Mouse (Mus musculus) cerebral cortex, adult 2 months (tissue): Measurements from ENCODE around the gene Ankrd28.

Source experiments
- WGBS: fragments of 180-500 bp; shearing (Covaris S2); methylation state at CpG from one replicate; pipeline ENCODE4 v1.1.7; 2018; 5-methylcytosine and 5-hydroxymethylcytosine counted together

Gene Ankrd28

DNA sequence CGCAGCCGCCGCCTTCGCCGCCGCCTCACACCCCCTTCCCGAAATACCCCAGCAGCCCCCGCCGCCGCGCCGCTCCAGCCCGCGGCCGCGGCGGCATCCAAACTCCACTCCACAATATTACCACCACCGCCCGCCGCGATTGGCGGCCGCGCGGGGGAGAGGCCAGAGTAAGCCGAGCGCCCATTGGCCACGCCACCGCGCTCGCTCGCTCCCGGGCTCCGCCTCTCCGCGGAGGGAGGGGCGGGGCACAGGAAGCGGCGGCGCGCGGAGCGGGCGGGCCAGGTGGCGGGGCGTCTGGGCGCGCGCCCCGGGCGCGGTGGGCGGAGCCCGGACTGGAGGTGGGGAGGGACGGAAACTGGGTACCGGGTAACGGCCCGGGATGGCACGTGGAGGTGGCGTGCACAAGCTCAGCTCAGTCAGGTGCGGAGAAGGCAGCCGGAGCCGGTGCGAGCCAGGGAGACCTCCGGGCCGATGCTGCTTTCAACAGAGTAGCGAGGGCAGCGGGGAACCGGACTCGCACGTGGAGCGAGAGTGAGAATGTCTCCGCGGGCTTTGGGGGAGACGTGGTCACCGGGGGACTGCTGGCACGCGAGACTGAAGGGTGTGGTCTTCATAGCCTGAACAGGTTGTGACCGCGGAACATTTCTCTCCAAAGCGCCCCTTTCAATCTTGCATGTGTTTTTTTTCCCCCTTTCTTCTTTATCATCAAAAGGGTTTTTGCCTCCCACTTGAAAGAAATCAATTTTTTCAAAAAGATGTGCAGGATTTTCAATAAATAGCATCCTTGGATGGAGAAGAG is at the start of gene Ankrd28:
Gene Ankrd28, minus strand, starts transcription at position 81 of the 799 bp plus-strand sequence.
- WGBS = under 1% methylated on average over 80 of the region's 81 CpGs

DNA sequence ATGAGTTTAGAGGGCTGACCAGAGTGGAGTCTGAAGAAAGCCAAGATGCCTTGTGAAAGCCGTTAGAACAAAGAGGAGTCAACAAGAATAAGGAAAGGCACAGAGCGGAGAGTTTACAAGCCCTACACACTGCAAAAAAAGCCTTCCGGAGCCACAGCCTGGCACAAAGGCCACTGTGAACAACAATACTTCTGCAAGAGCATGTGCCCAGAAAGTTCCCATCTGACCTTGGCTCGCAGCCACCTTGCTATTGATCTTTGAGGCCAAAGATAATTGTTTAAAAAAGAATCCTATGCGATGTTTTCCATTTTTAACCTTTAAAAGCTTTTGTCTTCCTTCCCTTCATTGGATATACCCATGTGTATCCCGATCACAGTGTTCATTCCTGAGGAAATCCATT is 49.0 kb upstream of the Ankrd28 start:
- WGBS = 65% methylated on average over 6 of the region's 6 CpGs

GRCm38 (mm10) chr14:31872130-31872529 is 41.7 kb upstream of the Ankrd28 start:
- WGBS = 87% methylated on average over 5 of the region's 5 CpGs

GRCm38 (mm10) chr14:31870436-31870835 is 40.0 kb upstream of the Ankrd28 start:
- WGBS = 92% methylated on average over 5 of the region's 5 CpGs

DNA sequence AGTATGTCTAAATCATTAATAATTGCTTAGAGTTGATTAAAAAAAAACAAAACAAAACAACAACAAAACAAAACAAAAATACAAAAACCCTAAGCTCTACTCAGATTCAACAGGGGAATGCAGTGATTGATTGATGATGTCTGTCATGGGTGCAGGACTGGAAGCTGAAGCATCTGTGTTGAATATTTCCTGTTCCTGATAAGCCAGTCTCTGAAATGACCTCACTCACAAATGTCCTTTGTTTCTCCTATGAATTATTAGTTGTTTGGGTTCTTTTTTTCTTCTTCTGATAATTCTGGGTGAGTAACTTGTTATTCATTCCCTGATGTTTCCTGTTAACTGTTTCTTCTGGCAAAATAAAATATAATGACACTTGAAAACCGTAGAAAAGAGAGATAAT is 38.1 kb upstream of the Ankrd28 start:
- WGBS = 80% methylated on average over 1 of the region's 1 CpGs

GRCm38 (mm10) chr14:31866366-31866765 is 35.9 kb upstream of the Ankrd28 start:
- WGBS = 97% methylated on average over 10 of the region's 10 CpGs

- WGBS = 92% methylated on average over 2 of the region's 2 CpGs
Observed at GRCm38 (mm10) chr14:31858679-31859078, 28.2 kb upstream of the Ankrd28 start.

DNA sequence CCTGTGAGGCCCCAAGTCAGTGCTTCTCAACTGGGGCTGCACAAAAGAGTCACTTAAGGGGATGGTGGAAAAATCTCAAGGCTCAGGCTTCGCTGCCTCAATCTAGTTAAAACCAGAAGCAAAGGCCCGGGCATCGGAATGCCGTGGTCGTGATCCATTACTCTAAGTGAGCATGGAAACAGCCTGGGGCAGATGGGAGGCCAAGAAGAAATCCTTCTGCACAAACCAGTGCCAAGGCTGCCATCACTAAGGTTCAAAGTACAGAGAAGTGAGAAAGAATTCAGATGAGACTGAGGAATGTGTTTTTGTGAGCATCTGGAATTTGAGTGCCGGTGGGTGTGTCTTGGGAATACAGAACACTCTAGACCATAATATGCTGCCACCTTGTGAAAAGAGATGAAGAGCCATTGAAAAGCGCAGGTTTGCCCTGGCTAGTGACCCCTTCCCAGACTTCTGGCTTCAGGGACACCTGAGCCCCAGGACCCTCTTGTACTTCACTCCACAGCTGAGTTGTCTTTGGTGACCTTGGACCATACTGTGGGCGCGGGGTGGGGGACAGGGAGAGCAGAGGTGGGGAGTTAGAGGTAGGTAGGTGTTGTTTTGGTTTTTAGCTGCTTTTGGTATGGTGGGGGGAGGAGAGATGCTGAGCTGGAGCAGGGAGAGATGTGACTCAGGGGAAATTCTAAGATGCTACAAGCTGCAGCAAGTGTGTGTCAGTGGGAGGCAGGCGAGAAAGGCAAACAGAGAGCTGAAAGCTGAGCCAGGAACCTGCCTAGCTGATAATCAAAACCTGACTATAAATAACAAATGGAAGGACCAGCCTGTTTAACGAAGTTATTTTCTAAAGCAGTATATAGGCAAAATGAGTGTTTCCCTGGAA is 26.9 kb upstream of the Ankrd28 start:
- 58% methylated on average over 11 of the region's 11 CpGs for WGBS

DNA sequence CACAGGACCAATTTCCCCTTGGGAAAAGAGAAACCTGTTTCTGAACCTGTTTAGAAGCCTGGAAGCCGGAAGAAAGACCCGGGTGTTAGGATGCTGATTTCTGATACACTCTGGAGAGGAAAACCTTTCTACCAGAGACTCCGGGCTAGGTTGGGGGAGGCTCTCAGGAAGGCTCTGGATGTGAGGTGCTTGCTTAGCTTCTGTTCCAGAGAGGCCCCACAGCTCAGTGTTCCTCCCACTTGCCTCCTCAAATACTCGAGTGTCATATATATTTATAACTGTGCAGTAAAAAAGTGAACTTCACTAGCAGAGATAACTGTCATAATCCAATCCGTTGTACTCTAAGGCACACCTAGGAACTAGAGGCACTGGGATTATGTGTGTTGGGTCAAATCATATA is 25.6 kb upstream of the Ankrd28 start:
- WGBS = 42% methylated on average over 5 of the region's 5 CpGs

DNA sequence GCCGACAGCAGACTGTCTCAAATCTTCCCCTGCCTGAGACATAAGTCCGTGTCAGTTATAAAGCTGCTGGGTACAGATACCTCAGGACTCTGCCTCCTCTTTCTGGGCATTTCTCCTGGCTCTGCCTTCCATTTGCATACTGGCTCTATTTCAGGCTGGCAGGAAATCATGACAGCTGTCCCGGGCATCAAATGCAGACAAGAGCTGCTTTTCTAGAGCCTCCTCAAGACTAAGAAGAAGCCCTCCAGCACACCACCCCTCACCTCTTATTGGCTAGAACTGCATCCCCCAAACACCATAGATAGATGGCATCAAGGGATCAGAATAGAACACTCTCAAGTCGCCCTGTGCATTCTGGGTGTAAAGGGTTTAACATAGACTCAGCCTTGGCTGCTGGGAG is 24.2 kb upstream of the Ankrd28 start:
- WGBS = 22% methylated on average over 4 of the region's 4 CpGs

DNA sequence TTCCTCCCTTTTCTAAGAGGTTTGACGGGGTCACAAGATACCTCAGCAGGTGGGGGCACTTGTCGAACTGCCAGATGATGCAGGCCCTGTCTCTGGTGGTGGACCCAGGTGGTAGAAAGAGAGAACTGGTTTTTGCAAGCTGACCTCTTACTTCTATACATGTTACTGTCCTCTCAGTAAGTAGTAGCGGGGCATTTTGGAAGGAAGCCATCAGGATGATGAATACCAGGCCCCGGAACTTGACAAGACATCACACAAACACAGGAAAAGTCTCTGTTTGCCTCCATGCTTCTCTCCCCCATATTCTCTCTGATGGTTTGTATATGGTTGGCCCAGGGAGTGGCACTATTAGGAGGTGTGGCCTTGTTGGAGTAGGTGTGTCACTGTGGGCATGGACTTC is 13.1 kb upstream of the Ankrd28 start:
- WGBS = 90% methylated on average over 4 of the region's 4 CpGs

- 33% methylated on average over 4 of the region's 4 CpGs for WGBS
Observed at GRCm38 (mm10) chr14:31832022-31832421, 1.6 kb upstream of the Ankrd28 start.

DNA sequence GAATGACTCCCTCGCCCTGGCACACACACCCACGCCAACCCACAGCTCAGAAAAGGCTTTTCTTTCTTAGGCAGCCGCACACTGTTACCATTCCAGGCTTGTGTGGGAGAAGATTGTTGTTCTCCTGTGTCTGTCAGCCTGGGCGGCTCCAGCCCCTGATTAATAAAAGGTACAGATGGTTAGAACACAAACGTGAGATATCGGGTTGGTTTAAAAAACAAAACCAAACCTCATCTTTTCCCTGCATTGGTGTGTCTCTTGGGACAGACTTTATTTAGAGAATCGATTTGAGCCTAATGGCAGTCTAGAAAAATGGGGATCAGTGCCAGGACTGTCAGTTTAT is 890 bp upstream of the Ankrd28 start:
- WGBS = 1% methylated on average over 7 of the region's 7 CpGs

- under 1% methylated on average over 89 of the region's 97 CpGs for WGBS
Observed at GRCm38 (mm10) chr14:31829761-31830562, 489 bp downstream of the Ankrd28 start.

GRCm38 (mm10) chr14:31809942-31810341 is 20.5 kb downstream of the Ankrd28 start:
- WGBS = 89% methylated on average over 5 of the region's 5 CpGs

DNA sequence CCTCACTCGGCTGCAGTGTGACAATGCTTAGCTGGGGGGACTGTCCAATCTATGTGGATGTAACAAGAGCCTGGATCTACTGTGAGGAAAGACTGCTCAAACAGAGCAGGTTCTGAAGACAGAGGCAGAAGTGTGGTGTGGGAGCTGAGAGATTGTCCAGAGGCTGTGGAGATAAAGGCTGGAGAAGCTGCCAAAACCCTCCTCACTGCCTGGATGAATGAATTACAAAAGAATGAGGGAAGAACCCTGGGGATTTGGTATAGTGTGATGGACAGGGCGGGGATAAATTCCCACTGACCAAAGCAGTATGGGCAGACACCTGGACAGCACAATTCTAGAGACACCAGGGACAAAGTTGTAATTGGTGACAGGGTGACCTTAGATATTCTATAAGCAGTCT is 26.7 kb downstream of the Ankrd28 start:
- WGBS = 71% methylated on average over 2 of the region's 2 CpGs

DNA sequence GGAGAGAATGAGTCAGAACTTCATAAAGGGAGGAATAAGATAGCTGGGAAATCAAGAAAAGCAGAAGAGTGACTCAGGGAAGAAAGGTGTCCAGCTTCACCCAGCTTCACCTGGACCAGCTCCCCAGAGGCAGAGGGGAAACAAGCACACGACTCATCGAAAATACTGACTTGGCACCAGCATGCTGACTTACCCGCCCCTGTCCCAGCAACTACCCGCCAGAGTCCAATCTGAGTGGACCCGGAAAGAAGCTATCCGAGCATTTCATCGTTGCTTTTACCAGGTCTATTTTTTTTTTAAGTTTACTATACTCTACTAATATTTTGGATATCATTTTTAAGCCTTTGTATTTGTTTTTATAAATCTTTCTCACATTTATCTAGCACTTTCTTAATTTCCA is 29.5 kb downstream of the Ankrd28 start:
- WGBS = 72% methylated on average over 7 of the region's 7 CpGs

DNA sequence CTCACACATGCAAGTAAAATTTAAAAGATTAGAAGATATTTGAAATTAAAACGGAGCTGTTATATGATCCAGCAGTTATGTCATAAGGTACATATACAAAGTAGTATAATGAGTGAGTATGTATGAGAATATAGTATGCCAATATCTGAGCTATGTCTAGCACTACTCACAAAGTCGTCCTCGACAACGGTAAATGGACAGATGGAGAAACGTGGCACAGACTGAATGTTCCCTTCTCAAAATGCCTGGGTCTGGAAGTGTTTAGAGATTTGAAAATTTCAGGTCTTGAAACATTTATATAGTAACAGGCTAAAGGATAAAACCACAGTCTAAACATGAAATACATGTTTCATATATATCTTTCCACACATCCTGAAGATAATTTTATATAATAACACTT is 30.0 kb downstream of the Ankrd28 start:
- 46% methylated on average over 5 of the region's 5 CpGs for WGBS

DNA sequence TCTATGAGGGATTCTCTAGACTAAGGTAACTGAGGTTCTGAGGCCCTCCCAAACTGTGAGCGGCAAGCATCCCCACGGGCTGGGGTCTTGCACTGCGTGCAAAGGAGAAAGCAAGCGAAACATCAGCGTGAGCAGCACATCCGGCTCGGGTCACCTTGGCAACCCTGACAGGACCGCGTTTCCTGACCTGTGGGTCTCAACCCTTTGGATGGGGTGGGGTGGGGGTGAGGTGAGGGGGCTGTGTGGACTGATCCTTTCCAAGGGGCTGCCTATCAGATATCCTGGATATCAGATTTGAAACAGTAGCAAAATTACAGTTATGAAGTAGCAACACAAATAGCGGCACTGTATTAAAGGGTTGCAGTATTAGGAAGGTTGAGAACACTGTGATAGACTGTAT is 31.5 kb downstream of the Ankrd28 start:
- 79% methylated on average over 10 of the region's 10 CpGs for WGBS

DNA sequence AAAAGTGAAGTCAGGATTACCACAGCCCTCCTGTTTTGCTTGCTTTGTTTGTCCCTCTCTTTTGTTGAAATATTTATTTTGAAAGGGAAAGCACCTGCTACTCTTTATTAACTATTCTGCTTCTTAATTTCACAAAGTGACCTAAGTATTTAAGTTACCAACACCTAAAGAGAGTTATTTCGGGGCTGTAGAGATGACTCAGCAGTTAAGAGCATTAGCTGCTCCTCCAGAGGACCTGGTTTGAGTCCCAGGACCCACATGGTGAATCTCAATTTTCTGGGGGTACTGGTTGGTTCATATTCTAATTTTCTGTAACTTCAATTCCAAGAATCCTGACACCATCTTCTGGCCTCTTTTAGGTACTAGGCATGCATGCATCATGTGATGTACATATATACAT is 34.9 kb downstream of the Ankrd28 start:
- WGBS = 69% methylated on average over 1 of the region's 1 CpGs

GRCm38 (mm10) chr14:31794776-31795126 is 35.7 kb downstream of the Ankrd28 start:
- WGBS = 17% methylated on average over 1 of the region's 1 CpGs
